Mouse (Mus musculus): Measurements from ENCODE around the gene Card11. TPM values are rescaled to one million over a fixed set of nuclear protein-coding genes. Genes with fewer than 3 reads are reported as not detected.

The Card11 gene
- polyA plus RNA-seq, 1 experiment from 2014 or later, result 0.04 TPM

GRCm38 (mm10) chr5:140981370-140981805 lies 19.0 kb downstream of the Card11 start:
- 19% methylated on average over 6 of the region's 6 CpGs for WGBS
- Histone ChIP-seq H3K4me3 (replicated peaks) (no peak overlapping the region), H3K27ac (no peak overlapping the region), H3K9ac (no peak overlapping the region), H3K9me3 (peaks cover 4% of the 10 kb centered on the region; the same call in 1 of the 2 replicates), H3K36me3 (replicated peaks) (no peaks in the 10 kb centered on the region), H3K27me3 (no peaks in the 10 kb centered on the region), H3K4me1 (no peaks in the 10 kb centered on the region), H3K4me2 (no peak overlapping the region)
- no peak for ATAC-seq (ENCODE audit: low FRiP score)

- H3K36me3 ChIP-seq (replicated peaks), result no peaks in the 10 kb centered on the region
- no peak for ATAC-seq (ENCODE audit: low FRiP score)
- no peaks in the 10 kb centered on the region for H3K27me3 ChIP-seq
- no peak overlapping the region for H3K4me2 ChIP-seq
- no peaks in the 10 kb centered on the region for H3K4me1 ChIP-seq
- no peak overlapping the region for H3K27ac ChIP-seq
- no peak overlapping the region for H3K9ac ChIP-seq
- peaks cover 4% of the 10 kb centered on the region; the same call in 1 of the 2 replicates for H3K9me3 ChIP-seq
- WGBS, result 86% methylated on average over 5 of the region's 5 CpGs
- no peak overlapping the region for H3K4me3 ChIP-seq (replicated peaks)
These were observed 19.6 kb downstream of the Card11 start for GRCm38 (mm10) chr5:140980783-140981182.

GRCm38 (mm10) chr5:140980051-140980450 lies 20.3 kb downstream of the Card11 start:
- ATAC-seq (ENCODE audit: low FRiP score), result no peak
- Histone ChIP-seq H3K9ac (no peak overlapping the region), H3K4me3 (replicated peaks) (no peak overlapping the region), H3K27ac (no peak overlapping the region), H3K4me1 (no peaks in the 10 kb centered on the region), H3K9me3 (peaks cover 4% of the 10 kb centered on the region; the same call in 1 of the 2 replicates), H3K36me3 (replicated peaks) (no peaks in the 10 kb centered on the region), H3K4me2 (no peak overlapping the region), H3K27me3 (no peaks in the 10 kb centered on the region)
- WGBS, result 94% methylated on average over 2 of the region's 2 CpGs

- H3K4me1 ChIP-seq, result no peaks in the 10 kb centered on the region; the same call in 1 of the 2 replicates
- H3K27ac ChIP-seq, result no peak overlapping the region
- WGBS, result 42% methylated on average over 9 of the region's 9 CpGs
- no peak for ATAC-seq (ENCODE audit: low FRiP score)
- no peak overlapping the region for H3K4me2 ChIP-seq
- H3K4me3 ChIP-seq (replicated peaks), result no peak overlapping the region
- no peaks in the 10 kb centered on the region for H3K36me3 ChIP-seq (replicated peaks)
- no peak overlapping the region for H3K9ac ChIP-seq
- no peaks in the 10 kb centered on the region; the same call in 1 of the 2 replicates for H3K9me3 ChIP-seq
- no peaks in the 10 kb centered on the region for H3K27me3 ChIP-seq
These were observed 37.4 kb downstream of the Card11 start for GRCm38 (mm10) chr5:140962945-140963344.

- WGBS, result 77% methylated on average over 6 of the region's 6 CpGs
- no peaks in the 10 kb centered on the region; the same call in 1 of the 2 replicates for H3K4me1 ChIP-seq
- no peak overlapping the region for H3K4me3 ChIP-seq (replicated peaks)
- no peak for ATAC-seq (ENCODE audit: low FRiP score)
- no peak overlapping the region for H3K27ac ChIP-seq
- no peaks in the 10 kb centered on the region for H3K36me3 ChIP-seq (replicated peaks)
- H3K27me3 ChIP-seq, result no peaks in the 10 kb centered on the region
- H3K4me2 ChIP-seq, result no peak overlapping the region
- H3K9ac ChIP-seq, result no peak overlapping the region
- no peaks in the 10 kb centered on the region for H3K9me3 ChIP-seq
These were observed 39.6 kb downstream of the Card11 start for GRCm38 (mm10) chr5:140960732-140961131.

GRCm38 (mm10) chr5:140959160-140959559 lies 41.2 kb downstream of the Card11 start:
- Histone ChIP-seq H3K4me3 (replicated peaks) (no peak overlapping the region), H3K4me2 (no peak overlapping the region), H3K9ac (no peak overlapping the region), H3K27ac (no peak overlapping the region), H3K9me3 (no peaks in the 10 kb centered on the region), H3K4me1 (no peaks in the 10 kb centered on the region; the same call in 1 of the 2 replicates), H3K27me3 (no peaks in the 10 kb centered on the region), H3K36me3 (replicated peaks) (no peaks in the 10 kb centered on the region)
- ATAC-seq (ENCODE audit: low FRiP score), result no peak
- 75% methylated on average over 6 of the region's 6 CpGs for WGBS

GRCm38 (mm10) chr5:140957106-140957505 lies 43.3 kb downstream of the Card11 start:
- H3K4me3 ChIP-seq (replicated peaks), result no peak overlapping the region
- no peak overlapping the region for H3K27ac ChIP-seq
- H3K36me3 ChIP-seq (replicated peaks), result no peaks in the 10 kb centered on the region
- H3K4me2 ChIP-seq, result no peak overlapping the region
- no peak overlapping the region for H3K9ac ChIP-seq
- no peaks in the 10 kb centered on the region for H3K27me3 ChIP-seq
- 88% methylated on average over 4 of the region's 4 CpGs for WGBS
- no peaks in the 10 kb centered on the region; the same call in 1 of the 2 replicates for H3K4me1 ChIP-seq
- H3K9me3 ChIP-seq, result no peaks in the 10 kb centered on the region
- ATAC-seq (ENCODE audit: low FRiP score), result no peak

GRCm38 (mm10) chr5:140955666-140956065 lies 44.7 kb downstream of the Card11 start:
- 82% methylated on average over 1 of the region's 1 CpGs for WGBS
- ATAC-seq (ENCODE audit: low FRiP score), result no peak
- H3K9ac ChIP-seq, result no peak overlapping the region
- H3K4me2 ChIP-seq, result no peak overlapping the region
- H3K36me3 ChIP-seq (replicated peaks), result no peaks in the 10 kb centered on the region
- no peak overlapping the region for H3K27ac ChIP-seq
- H3K4me3 ChIP-seq (replicated peaks), result no peak overlapping the region
- no peaks in the 10 kb centered on the region for H3K9me3 ChIP-seq
- no peaks in the 10 kb centered on the region for H3K4me1 ChIP-seq
- peaks cover 4% of the 10 kb centered on the region; the same call in 1 of the 2 replicates for H3K27me3 ChIP-seq

- H3K9ac ChIP-seq, result no peak overlapping the region
- no peaks in the 10 kb centered on the region; the same call in 1 of the 2 replicates for H3K9me3 ChIP-seq
- H3K27ac ChIP-seq, result no peak overlapping the region
- no peaks in the 10 kb centered on the region for H3K36me3 ChIP-seq (replicated peaks)
- 89% methylated on average over 5 of the region's 5 CpGs for WGBS
- peaks cover 15% of the 10 kb centered on the region; the same call in 1 of the 2 replicates for H3K27me3 ChIP-seq
- H3K4me2 ChIP-seq, result no peak overlapping the region
- H3K4me3 ChIP-seq (replicated peaks), result no peak overlapping the region
- no peaks in the 10 kb centered on the region for H3K4me1 ChIP-seq
- ATAC-seq (ENCODE audit: low FRiP score), result no peak
These were observed 48.6 kb downstream of the Card11 start for GRCm38 (mm10) chr5:140951801-140952200.

- Histone ChIP-seq H3K36me3 (replicated peaks) (no peaks in the 10 kb centered on the region), H3K4me3 (replicated peaks) (no peak overlapping the region), H3K27ac (no peak overlapping the region), H3K9me3 (no peaks in the 10 kb centered on the region; the same call in 1 of the 2 replicates), H3K9ac (no peak overlapping the region), H3K4me1 (no peaks in the 10 kb centered on the region), H3K27me3 (peaks cover 44% of the 10 kb centered on the region), H3K4me2 (no peak overlapping the region)
- ATAC-seq (ENCODE audit: low FRiP score), result no peak
- WGBS, result 84% methylated on average over 10 of the region's 10 CpGs
These were observed 52.4 kb downstream of the Card11 start for GRCm38 (mm10) chr5:140948009-140948408.

GRCm38 (mm10) chr5:140946034-140946433 lies 54.3 kb downstream of the Card11 start:
- WGBS, result 80% methylated on average over 6 of the region's 6 CpGs
- Histone ChIP-seq H3K27ac (no peak overlapping the region), H3K9ac (no peak overlapping the region), H3K36me3 (replicated peaks) (no peaks in the 10 kb centered on the region), H3K4me1 (peaks cover 4% of the 10 kb centered on the region; the same call in 1 of the 2 replicates), H3K27me3 (peaks cover 56% of the 10 kb centered on the region), H3K4me3 (replicated peaks) (no peak overlapping the region), H3K4me2 (no peak overlapping the region), H3K9me3 (no peaks in the 10 kb centered on the region; the same call in 1 of the 2 replicates)
- ATAC-seq (ENCODE audit: low FRiP score), result no peak

- H3K9me3 ChIP-seq, result no peaks in the 10 kb centered on the region
- no peak overlapping the region for H3K9ac ChIP-seq
- H3K4me3 ChIP-seq (replicated peaks), result no peak overlapping the region
- WGBS, result 78% methylated on average over 18 of the region's 18 CpGs
- peaks cover 61% of the 10 kb centered on the region for H3K27me3 ChIP-seq
- no peak overlapping the region for H3K4me2 ChIP-seq
- no peak overlapping the region for H3K27ac ChIP-seq
- ATAC-seq (ENCODE audit: low FRiP score), result no peak
- no peaks in the 10 kb centered on the region for H3K36me3 ChIP-seq (replicated peaks)
- peaks cover 11% of the 10 kb centered on the region; the same call in 1 of the 2 replicates for H3K4me1 ChIP-seq
These were observed 55.8 kb downstream of the Card11 start for GRCm38 (mm10) chr5:140944382-140945125.
